In genomic region chr1:105812960-105813708, GRCm38 (mm10) we compare ENCODE assay signal across 12 mouse cellular contexts. TPM values are rescaled to one million over a fixed set of nuclear protein-coding genes. Genes with fewer than 3 reads are reported as not detected.
DNase-seq lines count a peak whose midpoint lies in the region; ATAC-seq lines count a peak whose summit lies in the region.
"Had no signal": no experiment of that assay in that cellular context is flagged by ENCODE, and none has a peak within 500 bp of the region (broad histone marks: within the 10 kb centered on the region; RNA-seq: fewer than 3 reads in every experiment).

No protein-coding gene starts in this region.

- H3K27me3 ChIP-seq in midbrain, embryonic 10.5 days (ENCODE audit: low read depth, poor library complexity, severe bottlenecking), result no peaks in the 10 kb centered on the region
- no peaks in the 10 kb centered on the region for H3K27me3 ChIP-seq in midbrain, embryonic 13.5 days
- H3K27me3 ChIP-seq in stomach, embryonic 16.5 days (ENCODE audit: control insufficient read depth, insufficient read depth, low read length), result no peaks in the 10 kb centered on the region
- H3K27me3 ChIP-seq in liver, embryonic 12.5 days (replicated peaks), result no peaks in the 10 kb centered on the region
- H3K27me3 ChIP-seq: embryonic facial prominence, embryonic 12.5 days had no signal

- H3K4me3 ChIP-seq in midbrain, embryonic 10.5 days, result no peak overlapping the region
- no peak overlapping the region for H3K4me3 ChIP-seq in midbrain, embryonic 13.5 days (replicated peaks)
- no peak overlapping the region; the same call in 1 of the 2 replicates for H3K4me3 ChIP-seq in stomach, embryonic 16.5 days (replicated peaks; ENCODE audit: low read length)
- no peak overlapping the region for H3K4me3 ChIP-seq in liver, embryonic 12.5 days
- H3K4me3 ChIP-seq: embryonic facial prominence, embryonic 12.5 days; hindbrain, embryonic 10.5 days had no signal

- peaks cover 19% of the 10 kb centered on the region for H3K4me1 ChIP-seq in midbrain, embryonic 10.5 days
- peaks cover 12% of the 10 kb centered on the region for H3K4me1 ChIP-seq in midbrain, embryonic 13.5 days (replicated peaks)
- H3K4me1 ChIP-seq in stomach, embryonic 16.5 days (ENCODE audit: control insufficient read depth, insufficient read depth, low read length), result peaks cover 13% of the 10 kb centered on the region
- H3K4me1 ChIP-seq in liver, embryonic 12.5 days, result peaks cover 7% of the 10 kb centered on the region; the same call in 1 of the 2 replicates
- H3K4me1 ChIP-seq: embryonic facial prominence, embryonic 12.5 days had no signal

- H3K9ac ChIP-seq in midbrain, embryonic 13.5 days (replicated peaks), result no peak overlapping the region
- H3K9ac ChIP-seq in stomach, embryonic 16.5 days (ENCODE audit: low read length), result no peak overlapping the region
- H3K9ac ChIP-seq in liver, embryonic 12.5 days, result no peak overlapping the region
- H3K9ac ChIP-seq: embryonic facial prominence, embryonic 12.5 days had no signal

- H3K4me2 ChIP-seq in midbrain, embryonic 13.5 days (replicated peaks), result no peak overlapping the region
- H3K4me2 ChIP-seq in stomach, embryonic 16.5 days (ENCODE audit: low read depth, low read length), result peak overlapping the region; percentile 29
- no peak overlapping the region for H3K4me2 ChIP-seq in liver, embryonic 12.5 days
- H3K4me2 ChIP-seq: embryonic facial prominence, embryonic 12.5 days had no signal

- no peaks in the 10 kb centered on the region for H3K36me3 ChIP-seq in midbrain, embryonic 10.5 days
- H3K36me3 ChIP-seq in midbrain, embryonic 13.5 days, result no peaks in the 10 kb centered on the region
- H3K36me3 ChIP-seq in stomach, embryonic 16.5 days (ENCODE audit: control insufficient read depth, insufficient read depth, low read length), result no peaks in the 10 kb centered on the region
- no peaks in the 10 kb centered on the region for H3K36me3 ChIP-seq in liver, embryonic 12.5 days
- H3K36me3 ChIP-seq: embryonic facial prominence, embryonic 12.5 days; hindbrain, embryonic 10.5 days had no signal

- H3K27ac ChIP-seq in midbrain, embryonic 10.5 days (replicated peaks), result 0 out of 2 replicates have a peak overlapping the region, but pooled peaks have one; percentile 17
- H3K27ac ChIP-seq in midbrain, embryonic 13.5 days, result no peak overlapping the region
- peak overlapping the region; percentile 62 for H3K27ac ChIP-seq in stomach, embryonic 16.5 days (ENCODE audit: low read length)
- no peak overlapping the region for H3K27ac ChIP-seq in liver, embryonic 12.5 days
- H3K27ac ChIP-seq: embryonic facial prominence, embryonic 12.5 days; hindbrain, embryonic 10.5 days had no signal

- 0 out of 2 replicates have a peak, but pooled peaks have one; percentile 31 for ATAC-seq in frontal cortex, adult (ENCODE audit: low TSS enrichment)
- no peak for ATAC-seq in midbrain, embryonic 13.5 days
- peak; percentile 59 for ATAC-seq in granulocyte monocyte progenitor cell, adult 5-6 weeks (replicated peaks; ENCODE audit: poor library complexity, severe bottlenecking)
- ATAC-seq in stomach, embryonic 16.5 days (ENCODE audit: insufficient read depth, low FRiP score), result peak; percentile 73; the same call in 1 of the 2 replicates
- ATAC-seq in liver, embryonic 12.5 days, result no peak

- DNase-seq in frontal cortex, postnatal 25 days (ENCODE audit: low spot score in 2 of 2), result no peak
- no peak for DNase-seq in midbrain, embryonic 10.5 days (ENCODE audit: low spot score)
- no peak for DNase-seq in cerebellum, postnatal 4 days (ENCODE audit: low spot score in 2 of 2)
- DNase-seq: B cell, adult 2 months; lung, adult 18-20 months had no signal

- 82% methylated on average over 20 of the region's 20 CpGs for WGBS in midbrain, embryonic 10.5 days
- WGBS in midbrain, embryonic 13.5 days, result 77% methylated on average over 20 of the region's 20 CpGs
- WGBS in stomach, embryonic 16.5 days, result 47% methylated on average over 20 of the region's 20 CpGs
- 64% methylated on average over 20 of the region's 20 CpGs for WGBS in liver, embryonic 12.5 days (ENCODE audit: insufficient replicate concordance)

- H3K9me3 ChIP-seq in midbrain, embryonic 10.5 days (replicated peaks), result no peaks in the 10 kb centered on the region
- no peaks in the 10 kb centered on the region for H3K9me3 ChIP-seq in midbrain, embryonic 13.5 days
- no peaks in the 10 kb centered on the region for H3K9me3 ChIP-seq in stomach, embryonic 16.5 days (replicated peaks; ENCODE audit: control insufficient read depth, low read length)
- no peaks in the 10 kb centered on the region for H3K9me3 ChIP-seq in liver, embryonic 12.5 days (replicated peaks)
- H3K9me3 ChIP-seq: embryonic facial prominence, embryonic 12.5 days; hindbrain, embryonic 10.5 days had no signal

RNA-seq across cellular contexts. Expression of gene Tnfrsf11a, which starts 32.6 kb away (rescaled TPM):
- polyA plus RNA-seq in midbrain, embryonic 10.5 days (2016; fragmentation: Nextera tagmentation; extraction: Ambion mirVana), result 0.41 and 0.52 TPM in 2 replicates
- 0.27 and 0.36 TPM in 2 replicates for polyA plus RNA-seq in midbrain, embryonic 13.5 days (2015; fragmentation: Nextera tagmentation; extraction: Ambion mirVana)
- total RNA-seq in granulocyte monocyte progenitor cell, adult 5-6 weeks (2014; fragmentation: Nextera tagmentation), result 0.54 and 0.98 TPM in 2 replicates
- total RNA-seq in granulocyte monocyte progenitor cell, adult 5-6 weeks (2017), result 0.13 and 1.5 TPM in 2 replicates
- 1.8 and 2.2 TPM in 2 replicates for polyA plus RNA-seq in stomach, embryonic 16.5 days (2015; fragmentation: Nextera tagmentation; extraction: Ambion mirVana)
- 0.47 and 0.63 TPM in 2 replicates for polyA plus RNA-seq in liver, embryonic 12.5 days (2016; fragmentation: Nextera tagmentation; extraction: Ambion mirVana)

Comparison
In these comparisons a context has a peak if more than half of its experiments do, and no peak if none do; other contexts are left out.
1. H3K27ac ChIP-seq: peak in midbrain, embryonic 10.5 days (single experiment) and stomach, embryonic 16.5 days (single experiment); none in midbrain, embryonic 13.5 days (single experiment) and liver, embryonic 12.5 days (single experiment).
2. ATAC-seq: peak in frontal cortex, adult (single experiment), granulocyte monocyte progenitor cell, adult 5-6 weeks (single experiment) and stomach, embryonic 16.5 days (single experiment); none in midbrain, embryonic 13.5 days (single experiment) and liver, embryonic 12.5 days (single experiment).